Mouse (Mus musculus): ENCODE data around the gene Fgfr2. TPM values are rescaled to one million over a fixed set of nuclear protein-coding genes. Genes with fewer than 3 reads are reported as not detected.

Gene Fgfr2
- polyA plus RNA-seq, 1 experiment from 2014 or later = not detected

GRCm38 (mm10) chr7:130381387-130381951 lies 2741.7 kb downstream of the Fgfr2 start:
- no peak overlapping the region for H3K4me3 ChIP-seq (ENCODE audit: inconsistent target)
- H3K36me3 ChIP-seq (ENCODE audit: inconsistent target) = no peaks in the 10 kb centered on the region
- 96% methylated on average over 8 of the region's 8 CpGs for WGBS (ENCODE audit: missing documents)
- no peaks in the 10 kb centered on the region for H3K79me2 ChIP-seq (ENCODE audit: inconsistent target)
- no peak overlapping the region for H3K27ac ChIP-seq

GRCm38 (mm10) chr7:130380769-130381355 lies 2742.3 kb downstream of the Fgfr2 start:
- WGBS (ENCODE audit: missing documents) = 92% methylated on average over 8 of the region's 8 CpGs
- no peaks in the 10 kb centered on the region for H3K36me3 ChIP-seq (ENCODE audit: inconsistent target)
- no peak overlapping the region for H3K27ac ChIP-seq
- no peaks in the 10 kb centered on the region for H3K79me2 ChIP-seq (ENCODE audit: inconsistent target)
- no peak overlapping the region for H3K4me3 ChIP-seq (ENCODE audit: inconsistent target)

DNA sequence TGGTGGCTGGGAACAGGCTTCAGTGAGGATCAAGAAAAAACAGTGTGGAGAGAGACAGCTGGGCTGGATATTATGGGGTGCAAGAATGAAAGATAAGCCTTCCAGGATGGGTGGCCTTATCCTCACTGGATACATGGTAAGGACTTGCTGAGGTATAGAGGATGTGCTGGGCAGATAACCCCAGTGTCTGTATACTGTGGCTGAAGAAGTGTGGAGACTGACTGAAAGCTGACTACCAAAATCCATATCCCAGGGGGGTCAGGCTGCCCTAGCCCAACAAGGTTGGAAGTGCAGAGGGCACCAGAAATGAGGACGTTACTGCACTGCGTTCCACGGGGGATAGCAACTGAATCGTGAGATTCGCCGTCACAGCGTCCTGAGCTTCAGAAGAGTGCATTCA lies 2742.8 kb downstream of the Fgfr2 start:
- Histone ChIP-seq H3K79me2 (ENCODE audit: inconsistent target) (no peaks in the 10 kb centered on the region), H3K4me3 (ENCODE audit: inconsistent target) (no peak overlapping the region), H3K27ac (no peak overlapping the region), H3K36me3 (ENCODE audit: inconsistent target) (no peaks in the 10 kb centered on the region)
- 95% methylated on average over 7 of the region's 7 CpGs for WGBS (ENCODE audit: missing documents)

DNA sequence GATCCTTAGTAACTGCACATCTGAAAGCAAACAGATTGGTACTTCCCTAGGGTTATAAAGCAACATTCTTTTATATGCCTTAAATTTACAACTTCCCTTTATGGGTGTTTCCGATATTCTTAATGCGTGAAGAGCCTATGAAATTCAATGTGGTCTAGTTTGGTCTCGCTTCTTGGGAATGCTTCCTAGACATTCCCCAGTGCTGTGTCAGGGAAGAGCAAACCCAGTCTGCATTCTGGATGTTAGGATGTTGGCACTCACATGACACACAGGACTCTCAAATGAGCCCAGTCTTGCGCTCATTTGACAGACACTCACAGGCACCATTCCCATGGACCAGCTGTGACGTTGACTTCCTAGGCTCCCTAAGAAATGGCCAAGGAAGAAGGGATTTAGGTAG lies 2743.3 kb downstream of the Fgfr2 start:
- 93% methylated on average over 5 of the region's 5 CpGs for WGBS (ENCODE audit: missing documents)
- Histone ChIP-seq H3K79me2 (ENCODE audit: inconsistent target) (no peaks in the 10 kb centered on the region), H3K36me3 (ENCODE audit: inconsistent target) (no peaks in the 10 kb centered on the region), H3K4me3 (ENCODE audit: inconsistent target) (no peak overlapping the region), H3K27ac (no peak overlapping the region)

- Histone ChIP-seq H3K27ac (no peak overlapping the region), H3K36me3 (ENCODE audit: inconsistent target) (no peaks in the 10 kb centered on the region), H3K79me2 (ENCODE audit: inconsistent target) (no peaks in the 10 kb centered on the region), H3K4me3 (ENCODE audit: inconsistent target) (no peak overlapping the region)
- 44% methylated on average over 3 of the region's 3 CpGs for WGBS (ENCODE audit: missing documents)
These were observed 2744.8 kb downstream of the Fgfr2 start for GRCm38 (mm10) chr7:130378308-130378707.

DNA sequence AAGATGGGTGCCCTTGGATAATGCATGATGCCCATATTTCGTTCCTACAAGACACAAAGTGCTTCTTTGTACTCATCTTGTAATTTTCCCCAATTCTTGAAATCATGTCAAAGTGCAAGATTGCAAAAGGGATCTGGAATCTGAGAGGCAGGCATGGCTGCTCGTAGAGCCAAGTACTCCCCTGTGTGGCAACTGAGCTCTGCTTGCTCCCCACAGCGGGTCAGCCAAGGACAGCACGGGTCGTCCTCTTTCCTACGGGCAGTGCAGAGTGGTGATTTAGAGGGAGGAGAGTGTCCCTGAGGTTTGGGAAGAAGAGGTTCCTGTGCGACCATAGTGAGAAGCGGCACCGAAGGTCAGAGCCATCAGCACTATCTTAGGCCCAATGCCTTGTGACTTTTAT lies 2748.8 kb downstream of the Fgfr2 start:
- WGBS (ENCODE audit: missing documents) = 90% methylated on average over 9 of the region's 9 CpGs
- no peaks in the 10 kb centered on the region for H3K79me2 ChIP-seq (ENCODE audit: inconsistent target)
- H3K4me3 ChIP-seq (ENCODE audit: inconsistent target) = no peak overlapping the region
- no peaks in the 10 kb centered on the region for H3K36me3 ChIP-seq (ENCODE audit: inconsistent target)
- no peak overlapping the region for H3K27ac ChIP-seq

DNA sequence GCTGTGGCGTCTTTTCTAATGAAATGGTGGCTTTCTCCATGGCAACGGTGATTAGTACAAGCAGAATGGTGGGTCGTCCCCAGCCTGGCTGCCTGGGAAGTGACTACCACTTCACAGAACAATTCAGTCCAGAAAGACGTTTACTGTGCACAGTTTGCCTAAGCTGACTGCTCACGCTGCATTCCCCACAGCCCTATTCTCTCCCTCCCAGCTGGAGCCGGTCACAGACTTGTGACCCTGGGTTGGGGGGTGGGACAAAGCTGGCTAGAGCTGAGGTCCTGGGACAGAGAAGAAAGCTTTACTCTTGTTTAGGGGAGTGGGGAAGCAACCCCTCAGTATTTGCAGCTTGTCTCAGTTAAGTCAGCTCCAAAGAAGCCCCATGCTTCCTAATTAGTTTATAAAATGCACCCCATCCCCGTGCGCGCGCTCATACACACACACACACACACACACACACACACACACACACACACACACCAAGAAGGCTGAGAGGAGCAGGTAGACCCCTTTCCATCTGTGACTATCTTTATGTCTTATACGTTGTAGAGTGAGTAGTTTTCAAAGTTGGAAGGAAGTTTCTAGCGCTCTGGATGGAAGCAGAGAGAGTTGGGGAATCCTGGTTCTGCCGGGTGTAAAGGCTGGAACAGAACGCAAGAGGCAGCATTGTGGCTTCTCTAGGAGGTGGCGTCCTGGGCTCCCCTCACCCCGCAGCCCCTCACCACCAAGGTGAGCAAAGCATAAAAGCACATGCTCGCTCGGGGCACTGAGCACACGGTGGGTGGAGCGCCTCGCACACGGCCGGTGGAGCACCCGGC lies 2754.1 kb downstream of the Fgfr2 start:
- no peak overlapping the region for H3K27ac ChIP-seq

DNA sequence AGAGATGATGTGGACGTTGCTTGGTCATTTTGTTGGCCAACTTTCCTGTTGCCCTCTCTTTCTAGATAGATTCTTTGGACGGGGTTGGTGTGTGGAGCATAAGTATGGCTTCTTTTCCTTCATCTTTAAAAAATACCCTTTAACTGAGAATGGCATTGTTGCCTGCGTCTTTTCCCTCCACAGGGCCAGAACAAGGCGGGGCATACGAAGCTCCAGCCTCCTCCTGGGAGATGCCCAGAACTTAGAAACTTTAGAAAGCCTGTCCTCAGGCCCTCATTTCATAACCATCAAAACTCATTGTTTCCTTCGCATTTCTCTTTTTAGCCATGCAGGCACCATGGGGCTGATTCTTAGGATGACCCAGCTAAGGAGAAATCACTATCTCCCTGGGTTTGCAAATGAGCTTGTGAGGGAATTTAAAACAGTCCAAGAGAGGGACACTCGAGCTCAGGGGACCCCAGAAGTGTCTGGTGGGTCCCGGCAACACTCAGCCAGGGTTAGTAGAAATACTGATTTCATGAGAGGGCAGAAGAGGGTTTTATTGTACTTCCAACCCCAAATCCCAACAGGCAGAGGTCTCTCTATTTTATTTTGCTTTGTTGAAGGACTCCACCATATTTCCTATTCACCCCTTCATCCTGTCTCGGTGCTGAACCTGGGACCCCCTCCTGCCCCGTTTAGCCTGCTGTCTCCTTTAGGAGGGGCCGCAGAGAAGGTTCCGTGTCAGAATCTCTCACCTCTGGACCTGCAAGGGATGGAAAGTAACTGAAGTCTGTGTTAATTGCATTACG lies 2754.9 kb downstream of the Fgfr2 start:
- H3K27ac ChIP-seq = no peak overlapping the region
- H3K4me3 ChIP-seq (ENCODE audit: inconsistent target) = no peak overlapping the region
- H3K79me2 ChIP-seq (ENCODE audit: inconsistent target) = no peaks in the 10 kb centered on the region
- WGBS (ENCODE audit: missing documents) = 68% methylated on average over 13 of the region's 13 CpGs
- no peaks in the 10 kb centered on the region for H3K36me3 ChIP-seq (ENCODE audit: inconsistent target)

More for the DNA sequence above, 2754.1 kb downstream of the Fgfr2 start:
- Histone ChIP-seq H3K4me3 (ENCODE audit: inconsistent target) (no peak overlapping the region), H3K79me2 (ENCODE audit: inconsistent target) (no peaks in the 10 kb centered on the region), H3K36me3 (ENCODE audit: inconsistent target) (no peaks in the 10 kb centered on the region)
- 53% methylated on average over 20 of the region's 24 CpGs for WGBS (ENCODE audit: missing documents)

DNA sequence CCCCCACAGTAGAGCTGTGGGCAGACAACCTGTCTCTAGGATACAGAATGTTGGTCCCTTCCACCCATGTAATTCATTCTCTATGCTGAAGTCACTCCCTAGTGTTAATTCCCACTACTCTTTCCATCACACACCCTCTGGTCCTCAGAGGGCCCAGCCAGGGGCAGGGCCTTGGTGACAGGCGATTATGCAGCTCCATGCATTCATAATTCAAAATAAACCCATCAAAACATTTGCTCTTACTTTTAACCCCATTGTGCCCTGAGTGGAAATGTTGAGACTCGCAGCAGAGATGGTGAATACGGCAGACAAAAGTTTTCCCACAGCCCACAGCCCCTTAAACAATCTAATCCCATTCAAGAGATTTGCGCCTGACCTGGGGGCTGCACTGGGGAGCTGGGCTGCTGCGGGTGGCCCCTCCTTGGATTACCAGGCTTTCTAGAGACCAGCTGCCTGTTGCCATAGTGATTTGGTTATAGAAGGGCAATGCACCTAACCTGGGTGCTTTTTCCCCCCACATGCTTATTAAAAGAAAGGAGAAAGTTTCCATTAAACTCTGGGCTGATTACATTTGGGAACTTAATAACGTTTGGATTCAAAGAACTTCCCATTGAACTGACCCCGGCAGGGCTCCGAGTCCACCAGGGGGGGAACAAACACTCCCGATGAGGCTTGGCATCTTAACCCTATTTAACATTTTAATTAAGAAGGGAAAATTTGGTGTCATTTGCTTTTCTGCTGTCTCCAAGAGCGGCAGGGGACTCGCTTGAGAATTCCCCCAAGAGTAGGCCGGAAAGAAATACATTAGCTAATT lies 2755.7 kb downstream of the Fgfr2 start:
- no peaks in the 10 kb centered on the region for H3K79me2 ChIP-seq (ENCODE audit: inconsistent target)
- WGBS (ENCODE audit: missing documents) = 80% methylated on average over 12 of the region's 12 CpGs
- H3K27ac ChIP-seq = no peak overlapping the region
- no peaks in the 10 kb centered on the region for H3K36me3 ChIP-seq (ENCODE audit: inconsistent target)
- H3K4me3 ChIP-seq (ENCODE audit: inconsistent target) = no peak overlapping the region

DNA sequence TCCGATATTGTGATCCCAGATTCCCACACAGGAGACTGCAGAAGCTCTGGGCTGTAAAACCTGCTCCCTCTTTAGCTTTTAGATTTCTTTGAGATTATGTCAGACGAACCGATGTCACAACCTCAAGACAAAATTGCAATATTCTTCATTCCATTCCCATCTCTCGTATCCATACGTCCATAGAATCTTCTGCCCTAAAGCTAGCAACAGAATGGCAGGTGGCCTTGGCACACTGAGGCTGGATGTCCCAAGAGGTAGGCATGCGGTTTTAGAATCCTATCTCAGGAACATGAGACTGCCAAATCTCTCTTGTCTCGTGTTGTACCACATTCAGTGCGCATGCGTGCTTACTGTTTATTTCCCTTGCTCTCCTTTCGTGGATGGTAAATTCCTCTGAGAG lies 2757.4 kb downstream of the Fgfr2 start:
- 93% methylated on average over 10 of the region's 10 CpGs for WGBS (ENCODE audit: missing documents)
- no peaks in the 10 kb centered on the region for H3K36me3 ChIP-seq (ENCODE audit: inconsistent target)
- no peaks in the 10 kb centered on the region for H3K79me2 ChIP-seq (ENCODE audit: inconsistent target)
- no peak overlapping the region for H3K4me3 ChIP-seq (ENCODE audit: inconsistent target)
- H3K27ac ChIP-seq = no peak overlapping the region

- Histone ChIP-seq H3K36me3 (ENCODE audit: inconsistent target) (no peaks in the 10 kb centered on the region), H3K4me3 (ENCODE audit: inconsistent target) (no peak overlapping the region), H3K27ac (no peak overlapping the region), H3K79me2 (ENCODE audit: inconsistent target) (no peaks in the 10 kb centered on the region)
- WGBS (ENCODE audit: missing documents) = 90% methylated on average over 6 of the region's 6 CpGs
These were observed 2782.6 kb downstream of the Fgfr2 start for GRCm38 (mm10) chr7:130340412-130341152.

GRCm38 (mm10) chr7:130337601-130338000 lies 2785.5 kb downstream of the Fgfr2 start:
- Histone ChIP-seq H3K36me3 (ENCODE audit: inconsistent target) (no peaks in the 10 kb centered on the region), H3K4me3 (ENCODE audit: inconsistent target) (no peak overlapping the region), H3K79me2 (ENCODE audit: inconsistent target) (no peaks in the 10 kb centered on the region), H3K27ac (no peak overlapping the region)
- 92% methylated on average over 7 of the region's 7 CpGs for WGBS (ENCODE audit: missing documents)

GRCm38 (mm10) chr7:130335440-130336051 lies 2787.6 kb downstream of the Fgfr2 start:
- H3K36me3 ChIP-seq (ENCODE audit: inconsistent target) = no peaks in the 10 kb centered on the region
- no peaks in the 10 kb centered on the region for H3K79me2 ChIP-seq (ENCODE audit: inconsistent target)
- no peak overlapping the region for H3K4me3 ChIP-seq (ENCODE audit: inconsistent target)
- WGBS (ENCODE audit: missing documents) = 56% methylated on average over 4 of the region's 4 CpGs
- no peak overlapping the region for H3K27ac ChIP-seq

All from macrophage (primary cell).